Mouse (Mus musculus): Measurements from ENCODE around the gene Aff3. TPM values are rescaled to one million over a fixed set of nuclear protein-coding genes. Genes with fewer than 3 reads are reported as not detected.
A peak's percentile ranks its signal among the peaks of the same experiment; 100 is the strongest.

Aff3 gene
- total RNA-seq, 2 experiments from 2014 or later: 94.2 to 102 TPM

DNA sequence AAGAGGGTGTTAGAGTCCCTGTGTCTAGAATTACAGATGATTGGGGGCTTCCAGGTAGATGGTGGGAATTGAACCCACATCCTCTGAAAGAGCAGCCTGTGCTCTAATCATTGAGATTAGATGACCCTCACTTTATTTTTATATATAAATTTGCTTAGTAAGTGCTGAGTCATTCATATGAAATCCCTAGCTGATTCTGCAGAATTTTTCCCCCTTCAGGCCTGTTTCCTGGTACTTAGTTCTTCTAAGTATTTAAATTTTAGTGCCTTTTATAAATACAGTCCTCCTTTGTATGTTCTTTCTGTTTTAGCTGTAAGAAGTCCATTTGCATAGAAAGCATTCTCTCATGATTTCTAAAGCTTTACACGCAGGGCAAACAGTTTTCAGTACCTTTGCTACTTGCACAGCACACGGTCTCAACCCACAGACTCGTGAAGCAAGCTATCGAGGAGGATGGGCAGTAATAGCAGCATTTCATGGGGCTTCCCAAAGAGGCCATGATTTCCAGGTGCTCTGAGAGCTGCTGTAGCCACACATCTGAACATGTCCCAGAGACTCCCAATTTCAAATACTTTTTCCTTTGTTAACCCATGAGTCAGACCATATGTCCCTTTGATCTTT is 5.7 kb downstream of the Aff3 start:
- intact Hi-C loops (cut with DNase I): no loop called here
- no peak for DNase-seq (ENCODE audit: low spot score in 2 of 2)

DNA sequence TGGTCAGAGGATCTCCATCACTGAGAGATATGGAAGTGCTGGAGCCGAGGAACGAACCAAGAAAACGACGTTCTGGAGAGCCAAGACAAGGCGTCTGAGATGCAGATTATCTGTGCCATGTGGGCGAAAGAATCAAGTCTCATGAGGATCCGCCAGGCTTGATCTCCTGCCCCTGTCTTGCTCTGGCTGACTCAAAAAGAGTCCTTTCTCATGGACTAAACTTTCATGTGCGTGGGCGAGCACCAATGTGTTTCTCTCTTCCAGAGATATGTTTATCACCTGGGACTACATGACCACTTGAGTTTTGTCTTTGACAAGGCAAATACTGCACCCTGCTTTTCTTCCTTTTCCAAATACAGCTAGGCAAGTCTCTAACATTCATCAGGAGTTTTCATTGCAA is 6.4 kb downstream of the Aff3 start:
- DNase-seq (ENCODE audit: low spot score in 2 of 2): no peak

GRCm38 (mm10) chr1:38657606-38658005 is 7.1 kb downstream of the Aff3 start:
- intact Hi-C loops (cut with DNase I): no loop called here
- no peak for DNase-seq (ENCODE audit: low spot score in 2 of 2)

More for the DNA sequence above, 6.4 kb downstream of the Aff3 start:
- intact Hi-C loops (cut with DNase I): no loop called here

GRCm38 (mm10) chr1:38654981-38655540 is 9.7 kb downstream of the Aff3 start:
- DNase-seq (ENCODE audit: low spot score in 2 of 2): no peak
- intact Hi-C loops (cut with DNase I): no loop called here

DNA sequence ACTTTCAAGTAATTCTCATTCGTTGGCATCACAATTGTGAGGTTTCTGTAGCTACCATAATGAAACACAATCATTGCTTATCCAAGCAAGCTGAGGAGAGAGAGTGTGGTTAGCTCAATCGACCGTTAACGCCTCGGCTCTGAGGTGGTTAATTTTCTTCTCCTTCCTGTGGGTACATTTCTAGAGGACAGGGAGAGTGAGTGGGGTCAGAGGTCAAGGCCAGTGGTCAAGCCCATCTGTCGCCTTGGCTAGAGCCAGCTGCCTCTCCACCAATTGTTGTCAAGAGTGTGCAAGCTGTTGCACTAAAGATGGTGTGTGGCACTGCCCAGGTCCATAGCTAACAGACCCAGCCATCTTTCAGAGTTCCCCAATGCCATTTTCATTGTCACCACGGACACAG is 14.7 kb downstream of the Aff3 start:
- intact Hi-C loops (cut with DNase I): no loop called here
- DNase-seq (ENCODE audit: low spot score in 2 of 2): no peak

DNA sequence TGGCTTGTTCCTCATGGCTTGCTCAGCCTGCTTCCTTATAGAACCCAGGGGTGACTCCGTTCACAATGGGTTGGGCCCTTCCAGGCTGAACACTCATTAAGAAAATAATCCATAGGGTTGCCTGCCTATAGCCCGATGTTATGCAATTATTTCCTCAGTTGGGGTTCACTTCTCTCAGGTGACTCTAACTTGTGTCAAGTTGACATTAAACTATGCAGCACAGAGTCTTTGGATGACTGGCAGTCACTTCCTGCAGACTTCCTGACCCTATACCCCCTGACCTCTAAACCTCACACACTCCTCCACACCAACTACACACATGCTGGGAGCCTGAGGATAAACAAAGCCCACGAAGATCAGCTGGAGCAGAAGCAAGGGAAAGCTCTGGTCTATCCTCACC is 15.6 kb downstream of the Aff3 start:
- intact Hi-C loops (cut with DNase I): no loop called here
- no peak for DNase-seq (ENCODE audit: low spot score in 2 of 2)

DNA sequence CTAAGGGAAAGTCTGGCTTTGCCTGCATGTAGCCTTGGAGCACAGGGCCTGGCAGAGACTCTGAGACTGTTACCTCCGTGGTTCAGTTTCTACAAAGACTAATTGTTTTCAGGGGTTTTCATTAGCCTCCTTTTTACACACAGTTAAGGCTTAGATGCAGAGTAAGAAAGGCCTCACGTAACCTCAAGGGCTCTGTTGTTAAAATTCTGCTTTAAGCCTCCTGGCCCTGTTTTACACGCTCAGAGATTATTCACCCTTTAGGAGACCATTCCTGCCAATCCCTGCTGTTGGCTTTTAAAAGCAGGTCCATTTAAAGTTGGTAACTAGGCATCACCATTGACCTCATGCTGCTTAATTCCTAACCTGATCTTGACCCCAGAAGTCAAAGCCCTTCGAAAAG is 22.5 kb downstream of the Aff3 start:
- DNase-seq (ENCODE audit: low spot score in 2 of 2): no peak

DNA sequence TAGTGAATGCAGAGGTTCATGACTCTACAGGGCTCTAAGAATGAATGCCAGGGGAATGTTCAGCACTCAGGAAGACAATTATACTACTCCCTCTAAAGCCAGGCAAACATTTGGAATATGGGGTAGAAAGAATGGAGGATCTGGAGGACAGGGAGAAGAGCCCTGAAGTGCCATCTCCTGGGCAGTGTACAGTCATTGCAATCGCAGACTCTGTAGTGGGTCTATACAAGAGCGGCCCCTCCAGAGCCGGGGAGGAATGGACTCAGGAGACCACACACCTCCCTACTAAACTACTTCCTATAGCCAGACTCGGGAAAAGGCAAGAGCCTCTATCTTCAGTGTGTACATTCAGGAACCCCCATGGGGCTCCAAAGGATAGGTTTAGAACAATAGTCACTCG is 25.1 kb downstream of the Aff3 start:
- DNase-seq (ENCODE audit: low spot score in 2 of 2): no peak
- intact Hi-C loops (cut with DNase I): no loop called here

More for the DNA sequence above, 22.5 kb downstream of the Aff3 start:
- intact Hi-C loops (cut with DNase I): no loop called here

GRCm38 (mm10) chr1:38635596-38635995 is 29.2 kb downstream of the Aff3 start:
- intact Hi-C loops (cut with DNase I): no loop called here
- no peak for DNase-seq (ENCODE audit: low spot score in 2 of 2)

DNA sequence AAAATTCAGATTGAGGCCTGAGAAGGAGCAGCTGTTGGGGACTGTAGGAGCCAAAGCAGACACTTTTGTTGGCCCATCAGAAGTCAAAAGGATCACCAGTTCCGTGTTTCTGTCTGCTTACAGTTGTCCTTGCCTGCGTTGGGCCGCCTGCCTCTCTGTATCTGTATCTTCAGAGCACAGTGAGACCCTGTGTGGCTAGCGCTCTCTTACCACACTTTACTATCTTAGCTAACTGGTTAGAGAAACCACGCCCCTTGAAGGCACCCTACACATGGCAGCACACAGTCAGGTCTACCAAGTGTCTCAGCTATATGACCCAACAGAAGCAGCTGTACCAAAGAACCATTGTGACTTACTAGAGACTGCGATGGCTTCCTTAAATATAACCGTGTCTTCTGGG is 30.7 kb downstream of the Aff3 start:
- intact Hi-C loops (cut with DNase I): no loop called here
- DNase-seq (ENCODE audit: low spot score in 2 of 2): no peak

DNA sequence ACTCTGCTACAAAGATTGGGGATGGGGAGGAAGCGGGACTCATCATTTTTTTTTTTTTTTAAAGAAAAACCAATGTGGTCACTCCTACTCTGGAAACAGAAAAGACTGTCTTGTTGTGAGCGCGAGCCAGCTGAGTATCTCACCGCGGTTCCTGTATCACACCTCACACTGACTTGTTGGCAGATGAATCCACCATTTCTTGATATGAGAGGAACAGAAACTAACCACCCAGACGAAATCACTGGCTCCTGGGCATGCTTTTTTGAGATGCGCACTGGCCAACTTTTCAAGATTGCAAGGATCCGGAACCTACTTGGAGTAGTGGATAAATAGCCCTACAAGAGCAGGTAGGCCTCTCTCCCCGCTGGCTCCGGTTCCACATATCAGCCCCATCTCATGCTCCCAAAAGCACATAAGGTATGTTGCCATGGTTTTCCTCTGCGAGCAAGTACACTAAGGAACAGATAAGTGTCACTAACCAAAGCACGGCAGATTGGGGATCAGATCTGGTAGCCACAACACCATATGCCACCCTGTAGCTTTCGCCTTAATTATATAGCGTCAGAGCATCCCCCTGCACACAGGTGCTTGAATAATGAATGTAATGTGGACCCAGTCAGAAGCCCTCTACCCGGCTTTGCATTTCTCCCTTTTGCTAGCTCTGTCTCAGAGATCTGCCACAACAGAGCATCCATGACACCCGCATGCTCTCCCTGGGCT is 32.1 kb downstream of the Aff3 start:
- peak in 1 of 2 experiments; percentile 34 for DNase-seq (ENCODE audit: low spot score in 2 of 2)
- intact Hi-C loops (cut with DNase I): no loop called here

DNA sequence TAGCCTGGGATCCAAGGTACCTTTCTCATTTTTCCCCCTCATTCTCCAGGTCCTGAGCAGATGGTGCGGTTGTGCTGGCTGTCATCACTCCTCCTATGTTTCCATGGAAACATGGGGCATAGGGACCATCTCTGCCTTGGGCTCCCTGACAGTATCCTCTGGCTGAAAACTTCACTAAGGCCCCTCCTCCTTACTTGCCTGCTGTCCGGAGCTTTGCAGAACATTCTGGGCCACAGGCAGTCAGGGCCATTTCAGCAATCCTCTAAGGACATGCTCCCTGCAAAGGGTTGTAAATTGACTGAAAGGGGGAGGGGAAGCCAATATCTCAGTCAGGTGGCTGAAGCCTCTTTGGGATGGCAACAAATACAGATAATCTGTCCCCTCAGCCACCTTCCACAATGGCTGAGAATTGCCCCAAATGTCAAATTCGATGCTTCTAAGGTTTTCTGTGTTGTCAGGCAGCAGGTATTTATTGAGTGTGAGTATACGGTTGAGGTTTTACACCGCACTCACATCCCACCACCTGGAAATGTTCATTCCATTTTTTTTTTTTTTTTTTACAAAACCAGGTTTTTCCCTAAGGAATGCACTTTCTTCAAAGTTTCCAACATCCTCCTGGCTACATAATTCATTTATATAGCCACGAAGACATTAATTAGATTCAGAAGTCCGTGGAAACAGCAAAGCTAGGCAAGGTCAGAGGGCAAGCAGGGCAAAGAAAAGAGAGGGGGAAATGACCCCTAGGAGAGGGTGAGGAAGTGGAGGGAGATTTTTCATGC is 33.1 kb downstream of the Aff3 start:
- intact Hi-C loops (cut with DNase I): no loop called here
- DNase-seq (ENCODE audit: low spot score in 2 of 2): peak in 1 of 2 experiments; percentile 33

DNA sequence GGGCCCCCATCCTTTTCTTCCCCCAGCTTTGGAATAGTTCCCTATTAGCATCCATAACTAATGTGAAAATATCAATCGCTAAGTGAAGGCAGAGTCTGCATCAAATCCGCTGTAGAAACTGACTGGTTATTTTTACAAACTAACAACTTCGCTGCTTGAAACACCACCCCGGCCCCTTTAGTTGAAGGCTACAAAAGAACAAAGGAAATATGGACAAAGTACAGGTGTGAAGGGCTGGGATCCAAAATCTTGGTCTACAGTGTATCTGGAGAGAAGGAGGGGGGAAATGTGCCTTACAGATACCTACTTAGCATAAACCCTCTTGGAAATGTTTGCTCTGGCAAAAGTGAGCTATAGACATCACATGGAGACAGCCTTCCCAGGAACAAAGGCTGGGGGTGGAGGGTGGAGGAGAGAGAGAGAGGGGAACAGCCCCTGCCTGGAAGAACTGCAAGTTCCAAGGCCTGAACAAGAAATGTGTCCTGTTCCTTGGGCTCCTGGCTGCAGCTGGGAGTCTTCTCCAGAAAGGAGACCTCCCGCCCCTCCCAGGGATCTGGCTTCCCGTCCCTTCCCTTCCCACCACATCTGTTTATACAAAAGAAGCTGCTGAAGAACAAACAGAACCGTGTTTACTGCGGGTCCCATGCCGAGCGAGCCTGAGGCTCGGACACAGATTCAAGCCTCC is 35.7 kb downstream of the Aff3 start:
- intact Hi-C loops (cut with DNase I): loop anchor here (1.0 to 10.0 kb wide), 4 partner anchors 101 to 444 kb away; no protein-coding TSS in a partner anchor
- no peak for DNase-seq (ENCODE audit: low spot score in 2 of 2)

DNA sequence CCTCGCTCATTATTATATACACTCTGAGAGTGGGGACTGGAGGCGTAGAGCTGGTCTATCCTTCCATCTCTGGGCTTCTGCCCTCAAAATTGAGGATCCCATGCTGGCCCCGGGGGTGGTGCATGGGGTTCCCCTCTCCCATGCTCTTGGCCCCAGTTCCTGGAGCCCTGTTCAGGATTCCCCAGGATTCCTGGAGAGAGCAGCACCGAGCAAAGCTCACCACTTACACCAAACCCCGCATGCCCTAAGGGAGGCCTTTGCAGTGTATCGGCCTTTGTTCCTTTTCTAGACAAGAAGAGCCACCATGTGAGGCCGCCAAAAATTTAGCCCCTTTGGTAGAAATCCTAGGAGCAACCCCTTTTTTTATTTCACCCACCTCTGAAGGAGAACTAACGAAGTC is 36.3 kb downstream of the Aff3 start:
- no peak for DNase-seq (ENCODE audit: low spot score in 2 of 2)
- intact Hi-C loops (cut with DNase I): loop anchor here (1.0 to 10.0 kb wide), 4 partner anchors 102 to 444 kb away; no protein-coding TSS in a partner anchor

- intact Hi-C loops (cut with DNase I): loop anchor here (1.0 to 10.0 kb wide), 7 partner anchors 102 to 499 kb away; partner anchors contain the start of gene Rev1
- peak; percentile 60 to 64 for DNase-seq (ENCODE audit: low spot score in 2 of 2)
Observed at GRCm38 (mm10) chr1:38627683-38628361, 36.9 kb downstream of the Aff3 start.

GRCm38 (mm10) chr1:38626739-38627661 is 37.8 kb downstream of the Aff3 start:
- intact Hi-C loops (cut with DNase I): loop anchor here (2.0 to 10.0 kb wide), 6 partner anchors 140 to 498 kb away; partner anchors contain the start of gene Rev1

GRCm38 (mm10) chr1:38626388-38626738 is 38.4 kb downstream of the Aff3 start:
- intact Hi-C loops (cut with DNase I): loop anchor here (2.0 to 10.0 kb wide), 6 partner anchors 141 to 498 kb away; partner anchors contain the start of gene Rev1
- DNase-seq (ENCODE audit: low spot score in 2 of 2): peak in 1 of 2 experiments; percentile 30

More at GRCm38 (mm10) chr1:38626739-38627661, 37.8 kb downstream of the Aff3 start:
- peak; percentile 43 to 64 for DNase-seq (ENCODE audit: low spot score in 2 of 2)

- DNase-seq (ENCODE audit: low spot score in 2 of 2): no peak
- intact Hi-C loops (cut with DNase I): loop anchor here (10.0 kb wide), 1 partner anchor 437 kb away; no protein-coding TSS in a partner anchor
Observed at GRCm38 (mm10) chr1:38621840-38622239, 42.9 kb downstream of the Aff3 start.
